Mouse (Mus musculus) ZHBTc4 (cell line): ENCODE measurements at regions not wholly inside any gene's neighbourhood (a gene's known extent, or its start where the extent isn't known, plus 50 kb on each side); places are given as distances from the start of the nearest gene placed in this dataset.

Source experiments
- DNase-seq: peaks from one replicate; pipeline ENCODE4 v3.0.0-alpha.2; 2011; ENCODE audit warnings: low read depth, low spot score

DNA sequence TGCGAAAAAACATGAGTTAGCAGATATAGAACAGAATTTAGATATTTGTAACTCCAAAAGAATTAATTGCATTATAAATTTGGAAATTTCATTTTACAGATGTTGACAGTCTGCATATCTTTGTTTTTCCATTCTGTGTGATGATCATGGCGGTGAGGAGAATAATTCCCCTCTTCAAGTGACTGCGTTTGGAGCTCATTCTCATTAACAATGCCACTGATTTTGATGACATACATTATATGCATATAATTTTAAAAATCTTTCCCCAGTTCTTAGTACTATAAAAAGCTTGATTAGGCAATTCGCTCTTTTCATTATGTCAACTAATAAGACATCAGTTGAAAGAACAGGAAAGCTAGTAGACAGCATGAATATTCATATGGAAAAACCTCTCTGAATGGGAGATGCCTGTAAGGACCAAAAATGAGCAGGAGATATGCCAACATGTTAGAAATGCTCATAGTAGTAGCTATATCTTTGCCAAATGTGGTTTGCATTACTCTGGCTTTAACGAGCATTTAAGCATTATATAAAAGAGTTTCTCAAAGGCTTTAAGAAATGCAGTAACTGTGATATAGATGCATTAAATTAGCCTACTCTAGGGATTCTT is 849.2 kb upstream of the Cldn34c4 start:
- no peak for DNase-seq

- no peak for DNase-seq
Observed at GRCm38 (mm10) chrX:128577402-128577801, 841.0 kb upstream of the Cldn34c4 start.

GRCm38 (mm10) chrX:128576269-128576871 is 840.0 kb upstream of the Cldn34c4 start:
- peak; percentile 79 for DNase-seq
